Mouse (Mus musculus) adrenal gland, adult 18-20 months (tissue): ENCODE results near the gene Sf3a2. TPM values are rescaled to one million over a fixed set of nuclear protein-coding genes. Genes with fewer than 3 reads are reported as not detected.
A peak's percentile ranks its signal among the peaks of the same experiment; 100 is the strongest.
"Not testable (repeated sequence)": the region's sequence is repeated elsewhere in the genome, so short reads cannot be mapped to it uniquely, and the experiment has no call there.

Experiments used
- DNase-seq, 2 experiments: peaks; one replicate each; pipeline ENCODE4 v3.0.0; 2021 to 2022; ENCODE audit warnings: low spot score in 2 of 2
- total RNA-seq, 2 experiments: library from RNA; stranded (reverse); gene quantifications; 1 replicate in 1 of 2; 2 replicates in 1 of 2; pipeline ENCODE4 v1.2.3; 2021

Gene Sf3a2
- total RNA-seq, 2 experiments from 2014 or later, result 47.8 to 50.5 TPM

DNA sequence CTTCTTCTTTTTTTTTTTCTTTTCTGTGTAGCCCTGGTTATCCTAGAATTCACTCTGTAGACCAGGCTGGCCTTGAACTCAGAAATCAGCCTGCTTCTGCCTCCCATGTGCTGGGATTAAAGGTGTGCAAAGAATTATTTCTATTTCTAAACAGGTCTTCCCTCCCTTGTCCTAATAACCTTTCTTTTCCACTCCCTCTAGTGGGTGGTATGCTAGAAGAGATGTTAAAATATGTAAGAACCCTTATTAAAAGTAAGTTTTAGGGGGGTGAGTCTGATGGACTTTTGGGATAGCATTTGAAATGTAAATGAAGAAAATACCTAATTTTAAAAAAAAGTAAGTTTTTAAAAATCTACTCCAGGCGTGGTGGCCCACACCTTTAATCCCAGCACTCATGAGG lies 25.3 kb downstream of the Sf3a2 start:
- DNase-seq, result no peak

- DNase-seq, result no peak
Measured at GRCm38 (mm10) chr10:80823847-80824643, 26.0 kb downstream of the Sf3a2 start.

- no peak for DNase-seq
Measured at GRCm38 (mm10) chr10:80824827-80825226, 26.8 kb downstream of the Sf3a2 start.

DNA sequence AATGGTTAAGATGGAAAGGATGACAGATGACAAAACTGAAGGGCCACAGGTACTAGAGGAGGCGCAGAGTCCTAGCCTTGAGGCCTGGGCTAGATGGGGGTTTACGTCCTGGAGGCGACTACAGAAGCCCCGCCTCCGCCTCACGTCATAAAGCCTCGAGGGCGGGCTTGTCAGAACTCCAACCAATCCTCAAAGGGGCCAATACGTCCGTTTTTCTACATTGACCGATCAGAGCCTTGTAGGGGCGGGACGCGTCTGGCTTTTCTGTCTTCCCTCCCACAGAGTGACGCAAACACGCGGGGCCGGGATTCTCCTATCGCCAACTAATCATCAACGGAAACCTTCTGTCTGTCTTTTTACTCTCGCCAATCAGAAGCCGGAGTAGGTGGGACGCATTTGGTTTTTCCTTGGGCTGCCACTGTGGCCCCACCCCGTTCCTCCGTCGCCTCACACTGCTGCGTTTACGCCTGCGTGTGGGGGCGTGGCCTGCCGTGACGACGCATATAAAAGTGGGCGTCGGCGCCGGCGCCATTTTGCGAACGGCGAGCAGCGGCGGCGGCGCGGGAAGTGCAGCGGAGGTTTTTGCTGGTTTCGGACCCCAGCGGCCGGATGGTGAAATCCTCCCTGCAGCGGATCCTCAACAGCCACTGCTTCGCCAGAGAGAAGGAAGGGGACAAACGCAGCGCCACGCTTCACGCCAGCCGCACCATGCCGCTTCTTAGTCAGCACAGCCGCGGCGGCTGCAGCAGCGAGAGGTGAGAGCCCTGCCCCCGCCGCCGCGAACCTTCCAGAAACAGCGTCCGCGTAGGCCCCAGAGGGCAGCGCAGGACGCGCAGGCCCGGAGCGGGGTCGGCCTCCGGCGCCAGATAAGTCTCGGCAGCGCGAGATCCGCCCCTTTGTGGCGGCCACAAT lies 28.4 kb downstream of the Sf3a2 start, which contains the start of gene Oaz1:
Oaz1 (plus strand) TSS at position 506 of the 912 bp plus-strand sequence.
- peak; percentile 95 to 96 for DNase-seq

- no peak for DNase-seq
Measured at GRCm38 (mm10) chr10:80827063-80827869, 29.3 kb downstream of the Sf3a2 start.

DNA sequence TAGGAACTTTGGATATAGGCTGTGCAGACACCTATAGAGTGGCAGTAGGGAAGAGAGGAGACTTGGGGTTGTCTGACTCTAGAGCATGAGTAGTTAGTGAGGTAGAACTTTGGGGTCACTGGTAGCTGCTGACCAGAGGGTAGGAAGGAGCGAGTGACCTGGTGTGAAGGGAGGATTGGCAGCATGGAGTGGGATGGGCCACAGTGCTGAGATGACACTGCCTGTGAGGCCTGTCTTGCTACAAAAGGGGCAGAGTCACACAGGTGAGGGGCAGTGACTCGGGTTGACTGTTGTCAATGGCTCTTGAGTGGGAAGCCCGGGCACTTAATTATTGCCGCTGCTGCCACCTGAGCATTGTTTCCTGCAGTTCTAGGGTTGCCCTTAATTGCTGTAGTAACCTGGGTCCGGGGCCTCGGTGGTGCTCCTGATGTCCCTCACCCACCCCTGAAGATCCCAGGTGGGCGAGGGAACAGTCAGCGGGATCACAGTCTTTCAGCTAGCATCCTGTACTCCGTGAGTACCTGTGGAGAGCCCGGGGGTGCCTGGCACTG lies 29.9 kb downstream of the Sf3a2 start:
- DNase-seq, result no peak

DNA sequence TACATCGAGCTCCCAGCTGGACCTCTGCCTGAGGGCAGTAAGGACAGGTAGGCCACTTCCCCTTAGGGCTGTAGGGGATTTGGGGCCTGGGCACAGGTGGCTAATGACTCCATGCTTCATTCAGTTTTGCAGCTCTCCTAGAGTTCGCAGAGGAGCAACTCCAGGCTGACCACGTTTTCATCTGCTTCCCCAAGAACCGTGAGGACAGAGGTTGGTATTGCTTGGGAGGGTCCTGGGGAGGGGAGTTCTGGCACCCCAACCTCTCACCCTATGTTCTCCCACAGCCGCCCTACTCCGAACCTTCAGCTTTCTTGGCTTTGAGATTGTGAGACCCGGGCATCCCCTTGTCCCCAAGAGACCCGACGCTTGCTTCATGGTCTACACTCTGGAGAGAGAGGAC lies 30.6 kb downstream of the Sf3a2 start:
- not testable (repeated sequence) for DNase-seq

GRCm38 (mm10) chr10:80829359-80830278 lies 31.6 kb downstream of the Sf3a2 start:
- no peak for DNase-seq

GRCm38 (mm10) chr10:80831136-80831535 lies 33.1 kb downstream of the Sf3a2 start:
- no peak for DNase-seq

- DNase-seq, result no peak
Measured at GRCm38 (mm10) chr10:80832818-80833217, 34.8 kb downstream of the Sf3a2 start.

DNA sequence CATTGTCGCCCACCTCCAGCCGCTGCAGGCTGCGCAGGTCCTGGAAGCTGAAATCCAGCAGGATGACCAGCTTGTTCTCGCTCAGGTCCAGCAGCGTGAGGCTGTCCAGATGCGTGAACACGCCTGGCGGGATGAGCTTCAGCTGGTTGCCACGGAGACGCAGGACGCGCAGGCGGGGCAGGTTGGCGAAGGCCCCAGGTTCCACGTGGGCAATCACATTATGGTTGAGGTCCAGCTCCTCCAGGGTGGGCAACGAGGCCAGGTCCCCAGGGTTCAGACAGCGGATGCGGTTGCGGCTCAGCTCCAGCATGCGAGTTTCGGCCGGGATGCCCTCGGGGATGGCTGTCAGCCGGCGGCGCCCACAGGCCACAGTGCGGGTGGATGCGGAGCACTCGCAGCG lies 37.6 kb downstream of the Sf3a2 start:
- DNase-seq, result no peak

DNA sequence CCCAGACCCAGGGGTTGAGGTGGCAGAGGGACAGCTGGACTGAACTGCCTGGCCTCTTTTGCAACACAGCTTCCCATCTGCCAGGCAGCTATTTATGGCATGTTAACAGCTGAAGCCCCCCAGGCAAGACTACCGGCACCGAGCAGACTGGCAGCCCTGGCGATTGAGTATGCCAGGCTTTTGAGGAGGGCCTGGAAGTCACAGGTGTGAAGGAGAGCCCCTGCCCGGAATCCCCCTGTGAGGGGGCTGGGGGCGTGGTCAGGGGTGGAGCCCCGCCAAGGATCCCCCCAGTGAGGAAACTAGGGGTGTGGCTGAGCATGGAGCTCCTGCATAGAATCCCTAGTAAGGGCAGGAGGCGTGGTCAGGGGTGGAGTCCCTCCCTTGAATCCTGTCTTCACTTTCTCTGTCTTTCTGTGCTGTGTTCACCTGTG lies 39.0 kb downstream of the Sf3a2 start:
- no peak for DNase-seq

GRCm38 (mm10) chr10:80837827-80838226 lies 39.8 kb downstream of the Sf3a2 start:
- no peak for DNase-seq

GRCm38 (mm10) chr10:80838346-80838912 lies 40.4 kb downstream of the Sf3a2 start:
- peak in 1 of 2 experiments; percentile 41 for DNase-seq

GRCm38 (mm10) chr10:80839848-80840247 lies 41.9 kb downstream of the Sf3a2 start:
- no peak for DNase-seq

DNA sequence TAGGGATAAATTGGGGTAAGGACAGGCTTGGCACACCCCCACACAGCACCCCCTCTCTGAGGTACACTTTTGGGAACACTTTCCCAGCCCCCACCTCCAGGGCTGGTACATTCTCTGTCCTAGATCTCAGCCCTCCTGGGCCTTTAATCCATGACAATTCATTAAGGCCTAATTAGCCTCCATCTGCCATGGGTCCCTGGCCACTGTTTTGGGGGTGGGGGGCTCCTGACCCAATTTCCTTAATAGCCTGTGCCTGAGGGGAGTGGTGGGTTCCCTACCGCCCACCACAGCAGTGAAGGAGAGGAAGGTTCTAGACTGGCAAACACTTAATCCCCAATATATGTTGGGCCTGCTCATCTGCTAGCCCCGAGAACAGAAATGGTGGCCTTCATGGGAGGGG lies 43.7 kb downstream of the Sf3a2 start:
- no peak for DNase-seq

GRCm38 (mm10) chr10:80842334-80842733 lies 44.3 kb downstream of the Sf3a2 start:
- DNase-seq, result no peak

GRCm38 (mm10) chr10:80843087-80843930 lies 45.3 kb downstream of the Sf3a2 start:
- no peak for DNase-seq
